Mouse (Mus musculus) cerebellum, adult 18-20 months (tissue): Measurements from ENCODE around the gene Bcl11a.
A peak's percentile ranks its signal among the peaks of the same experiment; 100 is the strongest.

Source experiments
- DNase-seq, 2 experiments: peaks; one replicate each; pipeline ENCODE4 v3.0.0; 2021

Gene Bcl11a

GRCm38 (mm10) chr11:24077795-24078705, at the start of gene Bcl11a:
Gene Bcl11a, plus strand, starts transcription at chr11:24078056.
- no peak for DNase-seq

- DNase-seq, result no peak
Observed at GRCm38 (mm10) chr11:24044025-24044424, 33.8 kb upstream of the Bcl11a start.

DNA sequence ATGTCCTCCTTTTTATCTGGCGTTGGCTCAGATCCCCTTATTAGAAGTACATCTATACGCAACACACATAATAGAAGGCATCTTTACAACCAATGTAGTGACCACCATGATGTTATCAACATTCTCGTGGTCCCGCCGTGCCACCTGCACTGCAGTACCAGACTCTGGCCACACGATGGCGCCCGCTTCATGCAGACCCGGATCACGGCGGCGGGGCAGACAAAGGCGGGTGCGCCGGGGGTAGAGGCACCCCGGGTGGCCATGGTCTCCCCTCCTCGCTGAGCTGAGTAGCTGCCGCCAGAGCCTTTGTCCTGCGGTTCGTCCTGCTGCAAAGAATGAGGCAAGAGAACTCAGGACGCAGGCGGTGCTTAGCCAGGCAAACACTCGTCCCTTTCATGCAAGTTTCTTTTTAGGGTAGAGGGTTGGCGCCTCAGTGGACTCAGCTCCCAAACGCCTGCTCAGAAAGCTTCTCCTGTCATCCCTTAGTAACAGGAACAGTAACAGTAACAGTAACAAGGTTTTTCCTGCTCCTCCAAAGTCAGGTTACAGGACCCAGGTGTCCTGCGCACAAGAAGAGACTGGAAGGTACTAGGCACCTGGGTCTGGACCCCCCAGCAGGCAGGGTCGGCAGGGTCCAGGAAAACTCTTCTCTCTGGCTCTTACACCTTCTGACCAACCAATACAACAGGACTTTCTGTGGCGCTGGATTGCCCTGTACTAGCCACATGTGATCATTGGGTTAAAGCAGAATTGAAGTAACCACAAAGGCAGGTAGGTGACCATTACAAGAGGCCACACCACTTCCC, 28.4 kb upstream of the Bcl11a start:
- DNase-seq, result peak; percentile 49 to 73

DNA sequence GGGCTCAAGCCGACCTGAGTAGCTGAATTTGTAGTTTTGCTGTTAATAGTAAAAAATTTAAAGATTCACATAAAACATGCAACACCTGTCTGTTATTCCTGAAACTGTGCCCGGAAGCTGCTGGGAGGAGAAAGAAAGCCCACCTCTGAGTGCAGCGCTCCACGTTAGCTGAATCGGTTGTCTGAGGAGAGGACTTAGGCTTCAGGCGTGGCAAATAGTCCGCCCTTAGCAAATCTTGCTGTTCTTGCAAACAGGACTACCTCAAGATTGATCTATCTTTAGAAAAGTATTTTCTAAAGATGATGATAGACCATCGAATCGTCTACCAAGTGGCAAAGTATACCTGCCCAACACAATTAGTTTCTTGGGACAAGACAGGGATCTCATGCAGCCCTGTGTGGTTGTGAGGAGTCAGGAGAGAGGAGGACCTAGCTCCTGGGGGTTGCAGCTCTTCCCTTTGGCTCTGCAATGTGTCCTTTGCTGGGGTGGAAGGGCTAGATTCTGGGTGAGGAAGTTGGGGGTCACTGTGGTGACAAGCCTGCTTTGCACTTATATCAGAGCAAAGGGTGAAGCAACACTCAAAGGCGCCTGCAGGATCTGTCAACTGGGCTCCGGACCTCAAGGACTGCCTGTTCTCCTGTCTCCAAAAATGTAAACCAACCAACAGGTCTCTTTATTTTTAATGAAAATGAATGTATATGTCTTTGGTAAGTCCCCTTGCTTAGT, 27.7 kb upstream of the Bcl11a start:
- no peak for DNase-seq

DNA sequence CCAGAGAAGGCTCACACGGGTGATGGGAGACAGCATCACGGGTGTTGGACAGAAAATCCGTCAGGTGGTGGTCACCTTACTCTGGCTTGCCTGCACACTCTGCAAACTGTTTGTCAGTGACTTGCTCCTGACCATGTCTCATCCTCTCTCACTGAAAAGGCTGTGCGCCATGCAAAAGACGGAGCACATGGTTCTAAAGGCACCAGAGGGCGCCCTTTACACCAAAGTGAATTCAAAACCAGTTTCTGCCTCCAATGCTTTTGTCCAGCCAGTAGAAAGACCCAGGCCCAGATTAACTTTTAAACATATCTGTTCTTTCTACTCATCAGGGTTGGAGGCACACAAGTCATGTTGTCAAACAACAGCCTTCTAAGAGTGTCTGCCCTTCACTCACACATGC, 25.0 kb upstream of the Bcl11a start:
- no peak for DNase-seq

DNA sequence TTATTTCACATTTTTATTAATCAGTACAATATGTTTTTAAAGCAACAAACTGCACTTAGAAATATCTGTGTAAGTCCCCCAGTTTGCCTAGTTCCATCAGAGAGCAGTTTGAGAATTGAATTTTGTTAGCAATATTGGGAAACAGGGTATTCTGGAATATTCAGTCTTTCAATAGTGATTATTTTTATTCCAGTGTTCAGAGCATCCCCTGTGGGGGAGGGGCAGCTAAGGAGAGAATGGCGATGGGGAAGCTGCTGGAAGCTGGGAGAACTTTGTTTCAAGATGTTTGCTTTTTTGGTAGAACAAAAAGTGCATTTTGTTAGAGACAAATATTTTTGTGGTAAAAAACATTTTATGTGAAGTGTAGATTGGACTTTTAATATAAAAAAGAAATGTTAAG, 18.7 kb upstream of the Bcl11a start:
- no peak for DNase-seq

GRCm38 (mm10) chr11:24060428-24060827, 17.4 kb upstream of the Bcl11a start:
- no peak for DNase-seq

- no peak for DNase-seq
Observed at GRCm38 (mm10) chr11:24061819-24062218, 16.0 kb upstream of the Bcl11a start.

GRCm38 (mm10) chr11:24062495-24063096, 15.3 kb upstream of the Bcl11a start:
- no peak for DNase-seq

DNA sequence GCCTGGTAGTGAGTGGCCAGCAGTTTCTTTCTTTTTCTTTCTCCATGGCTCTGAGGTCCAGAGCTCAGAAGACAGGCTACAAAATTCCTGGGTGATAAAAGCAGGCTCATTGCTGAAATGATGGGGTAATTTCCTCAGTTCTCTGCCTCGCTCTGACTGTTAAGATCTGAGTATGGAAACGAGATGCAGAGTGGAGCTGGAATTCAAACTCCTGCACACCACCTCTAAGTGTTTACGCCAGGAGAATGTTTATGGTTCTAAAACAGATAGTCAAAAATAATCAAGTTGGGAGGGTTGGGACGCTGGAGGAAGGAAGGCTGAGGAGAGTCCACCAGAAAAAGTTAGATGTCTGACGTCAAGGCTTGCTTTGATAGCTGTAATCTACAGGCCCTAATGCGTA, 13.6 kb upstream of the Bcl11a start:
- DNase-seq, result no peak

DNA sequence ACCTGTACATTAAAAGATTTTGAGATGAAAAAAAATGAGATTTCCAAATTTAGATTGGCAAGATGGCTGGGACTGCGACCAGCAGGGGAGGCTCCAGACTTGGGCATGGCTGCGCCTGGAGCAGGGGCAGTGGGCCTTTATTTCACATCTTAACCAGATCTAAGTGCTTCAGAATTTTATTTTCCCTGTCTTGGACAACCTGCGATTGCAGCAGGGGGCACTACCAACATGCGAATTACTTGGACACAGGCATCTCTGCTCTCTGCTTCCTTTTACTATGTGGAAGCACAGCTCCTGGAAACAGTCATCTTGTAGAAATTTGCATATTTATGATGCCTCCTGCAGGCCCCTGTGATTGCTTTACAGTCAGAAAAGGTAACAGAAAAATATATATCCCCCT, 12.5 kb upstream of the Bcl11a start:
- DNase-seq, result no peak

GRCm38 (mm10) chr11:24074021-24074591, 3.8 kb upstream of the Bcl11a start:
- DNase-seq, result no peak

DNA sequence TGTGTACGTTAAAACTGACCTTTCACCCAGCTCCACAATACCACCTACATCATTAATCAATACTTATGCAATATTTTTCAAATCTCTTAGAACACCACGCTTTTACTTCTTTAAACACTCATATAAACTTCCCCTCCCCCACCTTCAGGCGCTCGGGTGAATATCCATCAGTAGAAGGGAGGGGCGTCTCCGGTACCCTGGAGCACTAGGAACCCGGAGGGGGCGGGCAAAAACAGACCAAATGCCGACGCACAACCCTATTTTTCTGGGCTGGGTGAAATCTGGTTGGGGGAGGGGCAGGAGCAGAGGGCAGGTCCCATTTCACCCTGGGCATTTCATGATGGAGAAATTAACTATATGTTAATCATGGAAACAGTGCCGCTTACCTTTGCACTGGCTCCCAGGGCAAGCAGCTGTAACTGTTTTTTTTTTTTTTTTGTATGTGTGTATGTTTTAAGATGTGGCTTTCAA, 3.2 kb upstream of the Bcl11a start, which contains the start of gene A830031A19Rik:
TSS of gene A830031A19Rik (minus strand) at position 421 of the 471 bp plus-strand sequence.
- DNase-seq, result no peak

- DNase-seq, result no peak
Observed at GRCm38 (mm10) chr11:24075486-24076126, 2.2 kb upstream of the Bcl11a start.

- DNase-seq, result peak in 1 of 2 experiments; percentile 27
Observed at GRCm38 (mm10) chr11:24076127-24076650, 1.7 kb upstream of the Bcl11a start.

DNA sequence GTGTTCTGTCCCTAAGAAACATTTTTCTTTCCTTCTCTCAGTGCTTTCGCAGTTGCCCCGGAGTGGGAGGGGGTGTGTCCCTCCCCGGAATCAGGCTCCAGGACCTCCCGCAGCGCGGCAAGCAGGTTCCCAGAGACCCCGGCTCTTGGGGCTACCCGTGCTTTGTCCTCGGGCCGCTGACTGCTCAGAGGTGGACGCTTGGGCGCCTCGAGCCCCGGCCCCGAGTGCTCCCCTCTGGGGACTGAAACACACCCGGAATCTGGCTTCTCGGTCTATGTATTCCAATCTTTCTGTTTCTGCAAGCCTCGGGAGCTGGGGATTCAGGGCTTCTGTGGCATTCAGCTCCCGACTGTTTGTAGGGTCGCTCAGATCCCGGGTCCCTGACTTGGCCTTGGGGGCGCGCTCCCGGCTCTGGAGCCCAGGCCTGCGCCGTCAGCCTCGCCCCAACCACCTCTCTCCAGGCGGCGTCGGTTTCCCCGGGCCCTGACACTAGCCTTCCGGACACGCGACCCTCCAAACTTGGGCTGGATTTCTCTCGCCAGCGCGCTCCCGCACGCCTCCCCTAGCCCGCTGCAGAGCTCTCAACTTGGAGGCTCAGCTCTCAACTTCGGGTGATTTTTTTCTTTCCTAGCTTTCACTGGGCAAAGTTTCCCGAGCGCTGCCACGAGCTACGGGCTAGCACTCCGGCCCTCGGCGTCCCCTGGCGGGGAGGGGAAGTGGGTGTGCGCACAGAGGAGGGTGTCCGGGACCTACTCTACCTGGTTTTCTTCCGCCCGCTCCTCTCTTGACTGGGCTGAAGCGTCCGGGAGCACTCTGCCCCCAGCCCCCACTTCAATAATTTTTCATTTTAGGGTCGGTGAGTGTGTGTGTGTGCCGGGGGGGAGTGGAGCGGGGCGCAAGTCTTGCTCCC, 780 bp upstream of the Bcl11a start:
- DNase-seq, result peak in 1 of 2 experiments; percentile 22

GRCm38 (mm10) chr11:24078706-24079316, 955 bp downstream of the Bcl11a start:
- peak in 1 of 2 experiments; percentile 14 for DNase-seq

DNA sequence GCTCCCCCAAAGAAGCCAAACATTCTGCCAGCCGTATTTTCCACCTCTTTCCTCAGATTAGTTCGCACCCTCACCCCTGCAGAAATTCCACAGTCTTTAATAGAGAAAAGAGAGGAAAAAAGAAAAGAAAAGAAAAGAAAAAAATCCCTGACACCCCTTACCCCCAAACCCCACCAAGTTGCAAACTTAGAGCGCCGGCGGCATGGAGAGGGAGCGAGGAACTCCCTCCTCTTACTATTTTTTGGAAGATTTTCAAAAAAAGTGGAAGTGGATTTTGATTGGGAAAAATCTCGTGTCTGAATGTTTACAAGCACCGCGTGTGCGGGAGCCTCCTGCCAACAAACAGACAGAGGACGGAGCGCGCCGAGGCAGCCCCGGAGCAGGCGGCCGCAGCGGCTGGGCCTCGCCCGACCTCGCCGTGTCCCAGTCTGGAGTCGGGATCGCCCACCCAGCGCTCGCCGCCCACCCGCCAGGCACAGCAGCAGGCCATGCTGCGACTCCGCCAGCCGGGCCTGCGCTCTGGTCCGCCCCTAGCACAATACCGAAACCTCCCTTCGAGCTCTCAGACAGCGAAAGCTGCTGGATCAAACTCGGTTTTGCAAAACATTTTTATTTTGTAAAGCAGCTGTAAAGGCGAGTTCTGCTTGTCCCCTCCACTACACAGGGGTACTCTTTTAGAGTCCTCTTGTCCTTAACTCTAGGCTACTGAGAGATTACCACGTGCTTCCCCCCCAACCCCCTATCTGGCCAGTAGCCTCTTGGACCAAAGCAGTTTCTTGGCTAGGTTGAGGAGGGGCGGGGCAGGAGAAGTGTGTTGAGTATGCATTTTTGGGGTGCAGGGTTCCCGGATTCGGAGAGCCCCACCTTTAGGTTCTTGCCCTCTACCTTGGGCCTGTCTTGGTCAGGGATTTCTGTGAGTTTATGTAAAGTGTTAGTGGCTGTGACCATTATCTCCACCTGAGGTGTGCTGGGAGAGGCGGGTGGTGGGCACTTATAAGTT, 1.8 kb downstream of the Bcl11a start:
- peak in 1 of 2 experiments; percentile 29 for DNase-seq
